Mouse (Mus musculus) T-helper 1 cell (primary cell): Measurements from ENCODE around the gene Acoxl.

Source experiments
- in situ Hi-C: fragments of 300-600 bp; cut with MboI, MseI; formaldehyde crosslinking; loops from one replicate; pipeline ENCODE4 v1.15.1; 2025; ENCODE audit warnings: high pct_unique_total_duplicates

Acoxl gene

DNA sequence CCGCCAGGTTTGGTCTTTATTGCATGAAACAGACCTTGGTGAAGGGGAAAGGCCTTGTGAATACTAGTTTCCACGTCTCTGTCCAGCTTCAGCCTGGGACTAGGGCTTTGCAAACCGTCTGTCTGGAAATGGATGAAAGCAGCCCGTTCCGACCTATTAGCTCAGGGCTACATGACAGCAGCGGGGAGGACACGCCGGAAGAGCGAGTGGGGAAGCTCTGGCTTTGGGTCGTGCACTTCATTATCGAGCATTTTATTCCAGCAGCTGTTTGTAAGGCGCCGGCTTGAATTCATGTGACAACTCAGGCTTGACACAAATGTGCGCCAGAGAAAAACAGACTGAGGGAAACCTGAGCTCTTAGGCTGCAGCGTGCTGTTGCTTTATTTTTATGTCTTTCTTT, 301.1 kb downstream of the Acoxl start:
- in situ Hi-C loops: no loop called here

DNA sequence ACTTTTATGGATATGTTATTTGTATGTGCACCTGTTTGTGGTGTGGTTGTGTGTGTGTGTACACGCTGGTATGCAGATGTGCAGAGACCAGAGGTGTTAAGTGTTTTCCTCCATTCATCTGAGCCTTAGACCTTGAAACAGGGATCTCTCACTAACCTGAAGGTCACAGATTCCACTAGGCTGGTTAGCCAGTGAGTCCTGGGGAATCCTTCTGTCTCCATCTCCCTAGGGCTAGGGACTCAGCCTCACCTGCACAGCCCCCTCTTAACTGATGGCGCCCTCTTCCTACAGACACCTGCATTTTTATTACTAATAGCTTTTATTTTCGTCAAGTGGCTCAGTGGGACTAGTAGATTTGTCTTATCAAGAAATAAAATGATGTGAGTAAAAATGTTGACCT, 301.5 kb downstream of the Acoxl start:
- in situ Hi-C loops: no loop called here

DNA sequence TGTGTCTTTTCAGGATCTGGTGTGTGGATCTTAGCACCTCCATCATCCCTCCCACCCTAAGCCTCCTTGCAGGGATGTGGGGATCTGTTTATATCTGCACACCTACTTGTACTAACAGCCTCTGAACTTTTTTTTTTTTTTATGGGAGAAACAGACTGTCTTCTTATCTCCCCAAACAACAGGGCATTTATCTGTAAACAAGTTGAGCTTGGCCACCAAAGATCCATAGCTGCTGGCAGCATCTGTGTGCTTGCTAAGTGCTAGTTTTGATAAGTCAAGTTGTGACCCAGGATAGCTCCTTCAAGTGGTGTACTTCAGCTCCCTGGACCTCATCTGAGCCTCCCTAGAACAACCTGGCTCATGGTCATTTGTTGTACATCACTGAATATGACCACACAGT, 305.3 kb downstream of the Acoxl start:
- in situ Hi-C loops: no loop called here

DNA sequence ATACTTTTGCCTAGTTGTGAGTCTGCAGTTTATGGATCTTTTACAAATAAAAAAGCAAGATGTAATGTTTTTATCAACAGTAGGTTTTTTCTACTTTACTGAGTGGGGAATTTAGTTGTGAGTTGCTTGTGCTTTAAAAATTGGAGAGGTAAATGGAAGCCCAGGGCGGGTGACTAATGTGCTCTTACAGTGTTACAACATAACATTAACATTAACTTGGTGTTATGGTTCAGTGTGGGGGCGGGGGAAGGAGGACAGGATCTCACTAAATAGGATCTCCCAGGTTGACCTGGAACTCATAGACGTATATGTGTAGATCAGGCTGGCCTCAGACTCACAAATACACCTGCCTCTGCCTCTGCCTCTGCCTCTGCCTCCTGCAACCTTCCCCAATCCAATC, 306.8 kb downstream of the Acoxl start:
- in situ Hi-C loops: no loop called here

DNA sequence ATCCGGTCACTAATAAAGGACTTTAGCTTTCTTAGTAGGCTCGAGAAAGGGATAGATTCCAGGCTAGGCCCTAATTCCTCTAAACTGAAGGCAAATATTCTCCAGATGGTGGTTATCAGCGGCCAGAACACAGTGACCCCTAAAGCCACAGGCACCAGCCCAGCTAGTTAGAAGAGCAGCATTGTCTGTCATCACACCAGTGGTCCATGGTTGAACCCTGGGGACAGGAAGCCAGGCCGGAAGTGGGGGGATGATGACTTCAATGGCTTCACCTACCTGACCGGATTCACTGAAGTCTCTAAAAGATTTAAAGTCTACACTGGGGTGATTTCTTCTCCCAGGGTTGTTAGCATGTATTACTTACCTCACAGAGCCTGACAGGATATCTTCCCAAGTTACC, 310.9 kb downstream of the Acoxl start:
- in situ Hi-C loops: no loop called here

DNA sequence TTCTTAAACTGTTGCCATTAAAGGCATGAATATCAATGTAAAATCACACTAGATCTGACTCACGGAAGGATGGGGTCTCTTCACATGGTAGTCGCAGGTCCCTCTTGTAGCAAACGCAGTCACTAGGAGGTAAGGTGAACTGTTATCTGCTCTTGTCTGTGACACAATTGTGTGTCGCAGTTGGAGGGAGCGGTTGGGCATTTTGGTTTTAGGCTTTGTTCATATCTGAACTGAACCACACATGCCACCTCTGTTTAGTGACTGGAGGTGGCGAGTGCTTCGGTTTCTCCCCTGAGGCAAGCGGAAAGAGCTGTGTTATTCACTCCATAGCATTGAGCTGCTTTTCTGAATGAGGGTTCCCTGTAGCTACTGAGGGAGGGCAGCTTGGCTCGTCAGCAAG, 313.5 kb downstream of the Acoxl start:
- in situ Hi-C loops: no loop called here

DNA sequence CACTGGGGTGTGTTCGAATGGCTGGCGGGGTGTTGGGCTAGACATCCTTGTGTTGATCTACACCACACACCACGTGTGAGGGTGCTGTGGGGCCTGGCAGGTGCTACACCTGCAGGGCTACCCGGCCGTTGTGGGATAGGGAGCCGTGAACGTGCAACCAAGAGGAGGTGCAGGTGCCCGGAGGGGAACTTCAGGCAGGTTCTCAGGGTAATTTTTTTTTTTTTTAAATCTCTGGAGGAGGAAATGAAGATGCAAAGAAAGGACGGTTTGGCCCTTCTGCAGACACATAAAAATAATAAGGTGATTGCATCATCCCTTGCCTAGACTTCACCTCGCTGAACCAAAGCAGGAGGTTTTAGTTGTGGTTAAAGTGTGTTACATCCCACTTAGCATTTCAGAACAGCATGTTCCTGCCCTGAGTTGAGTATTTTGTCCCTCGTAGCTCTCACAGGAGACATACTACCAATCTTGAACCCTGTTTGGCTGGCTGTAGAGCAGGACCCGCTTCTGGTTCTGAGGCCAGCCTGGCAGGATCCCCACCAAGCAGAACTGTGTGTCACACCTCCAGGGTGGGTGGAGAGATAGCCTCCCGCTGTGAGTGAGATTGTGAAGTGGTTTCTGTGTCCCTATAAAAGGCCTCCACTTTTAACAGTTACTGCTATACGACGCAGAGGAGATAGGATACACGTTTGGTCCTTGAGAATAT, 314.3 kb downstream of the Acoxl start:
- in situ Hi-C loops: no loop called here

DNA sequence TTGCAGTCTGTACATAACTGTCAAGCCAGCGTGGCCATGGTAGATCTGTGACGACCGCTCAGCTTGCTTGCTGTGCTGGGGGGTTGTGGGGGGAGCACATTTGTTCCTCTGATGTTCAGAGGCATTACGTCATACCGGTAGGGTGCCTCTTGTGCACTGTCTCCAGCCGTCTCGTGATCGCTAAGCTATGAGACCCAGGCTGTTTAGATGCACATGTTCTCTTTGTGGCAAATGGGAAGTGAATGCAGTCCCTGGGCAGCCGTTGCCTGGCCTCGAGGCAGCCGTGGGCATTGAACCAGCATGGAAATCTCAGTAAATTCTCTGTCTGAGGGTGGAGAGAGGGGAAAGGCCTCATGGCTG, 314.9 kb downstream of the Acoxl start:
- in situ Hi-C loops: no loop called here

DNA sequence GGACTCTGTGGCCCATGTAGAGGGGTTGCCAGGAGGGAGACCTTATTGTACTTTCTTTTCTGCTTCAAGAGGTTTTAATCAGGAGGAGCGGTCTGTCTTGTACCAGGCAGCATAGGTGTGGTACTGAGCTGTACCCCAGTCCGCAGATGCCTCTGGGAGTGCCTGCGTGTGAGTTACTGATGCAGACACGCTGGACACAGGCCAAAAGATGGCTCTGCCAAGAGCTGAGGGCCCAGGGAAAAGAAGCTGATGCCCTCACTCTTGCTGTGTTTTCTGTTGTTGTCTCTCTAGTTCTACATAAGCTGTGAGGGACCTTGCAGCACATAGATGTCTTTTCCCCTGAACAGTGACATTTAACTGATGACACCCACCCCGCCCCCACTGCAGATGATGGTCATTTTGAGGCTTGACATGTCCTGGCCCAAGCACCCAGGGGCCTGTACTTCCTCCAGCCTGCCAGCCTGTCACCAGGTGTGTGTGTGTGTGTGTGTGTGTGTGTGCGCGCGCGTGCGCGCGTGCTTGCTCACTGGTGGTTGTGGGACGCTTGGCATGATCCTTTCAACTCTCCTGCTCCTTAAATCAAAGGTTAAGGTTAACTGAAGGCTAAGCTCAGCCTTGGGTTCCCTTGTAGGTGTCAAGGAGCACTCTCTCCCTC, 316.9 kb downstream of the Acoxl start:
- in situ Hi-C loops: no loop called here

DNA sequence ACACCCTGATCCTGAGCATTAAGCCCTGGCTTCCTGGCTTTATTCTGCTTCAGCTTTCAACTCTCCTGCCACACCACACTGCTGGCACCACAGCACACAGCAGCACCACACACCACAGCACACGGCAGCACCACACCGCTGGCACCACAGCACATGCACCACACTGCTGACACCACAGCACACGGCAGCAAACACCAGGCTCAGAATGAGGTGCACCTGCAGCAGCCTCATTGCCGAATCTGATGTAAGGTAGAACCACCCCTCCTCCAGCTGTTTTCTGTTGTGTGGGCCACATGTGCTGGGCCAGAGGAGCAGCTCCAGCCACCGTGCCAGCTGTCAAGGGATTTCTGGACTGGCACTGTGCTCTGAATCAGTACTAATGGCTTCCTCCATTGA, 317.4 kb downstream of the Acoxl start:
- in situ Hi-C loops: no loop called here

DNA sequence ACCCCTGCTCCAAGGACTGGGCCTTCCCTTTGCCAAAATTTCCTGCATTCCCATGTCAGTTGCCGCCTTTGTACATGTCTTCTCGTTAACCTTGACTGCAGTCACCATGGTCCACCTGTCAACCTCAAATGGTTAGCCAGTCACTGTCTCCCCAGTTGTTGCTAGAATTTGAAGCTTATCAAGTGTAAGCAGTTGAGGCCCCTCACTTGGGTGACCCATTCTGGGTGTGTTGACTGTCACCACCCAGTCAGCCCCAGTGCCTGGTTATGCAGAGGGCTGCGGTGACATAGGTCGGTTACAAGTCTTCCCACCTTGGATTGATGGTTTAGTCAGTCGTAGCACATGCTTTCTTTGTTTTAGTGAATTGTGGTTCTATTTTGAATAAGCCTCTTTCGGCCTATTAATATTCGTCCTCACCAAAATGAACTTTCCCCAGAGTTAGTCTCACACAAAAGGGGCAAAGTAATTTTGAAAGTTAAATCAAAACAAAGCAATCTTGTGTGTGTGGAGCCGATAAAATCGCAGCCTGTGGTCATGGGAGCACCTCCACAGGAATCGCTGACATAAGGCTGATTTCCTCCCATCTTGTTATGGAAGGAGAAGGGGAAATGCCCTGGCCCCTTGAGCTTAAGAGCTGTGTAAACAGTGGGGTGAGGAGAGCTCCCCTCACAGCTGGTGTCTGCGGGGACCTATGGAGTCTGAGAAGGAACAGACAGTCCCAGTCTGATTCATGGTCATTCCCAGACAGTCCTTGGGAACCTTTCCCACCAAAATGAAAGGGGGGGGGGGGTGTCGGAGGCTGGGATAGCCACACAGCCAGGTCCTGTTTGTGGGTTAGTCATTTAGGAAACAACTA, 318.1 kb downstream of the Acoxl start:
- in situ Hi-C loops: no loop called here

DNA sequence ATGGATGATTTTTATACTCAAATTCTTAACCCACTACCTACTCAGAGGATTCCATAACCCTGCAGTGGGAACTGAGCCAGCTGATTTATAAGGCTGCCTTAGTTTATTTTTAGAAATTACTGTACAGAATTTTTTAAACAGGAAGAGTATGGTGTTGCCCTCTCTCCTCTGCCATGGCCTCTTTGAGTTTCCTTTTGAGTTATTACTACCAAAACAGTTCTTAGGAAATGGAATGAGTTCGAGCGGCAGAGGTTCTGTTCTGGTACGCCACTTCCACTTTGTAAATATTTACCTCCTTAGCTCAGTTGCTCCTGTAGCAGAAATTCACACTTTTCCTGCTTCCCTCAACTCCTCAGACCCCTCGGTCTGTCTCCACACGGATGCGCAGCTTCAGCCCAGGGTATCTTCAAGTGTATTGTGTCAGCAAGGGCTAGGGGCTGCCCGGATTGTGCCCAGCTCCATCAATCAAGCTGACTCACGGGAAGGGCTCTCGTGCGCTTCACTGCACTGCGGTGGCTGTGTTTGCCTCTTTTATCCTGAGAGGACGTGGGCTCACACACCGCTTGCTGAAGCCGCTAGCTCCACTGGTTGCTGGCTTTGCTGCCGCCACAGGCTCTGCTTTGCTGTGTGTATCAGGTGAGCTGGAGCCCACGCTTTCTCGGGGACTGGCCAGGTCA, 320.2 kb downstream of the Acoxl start:
- in situ Hi-C loops: no loop called here

DNA sequence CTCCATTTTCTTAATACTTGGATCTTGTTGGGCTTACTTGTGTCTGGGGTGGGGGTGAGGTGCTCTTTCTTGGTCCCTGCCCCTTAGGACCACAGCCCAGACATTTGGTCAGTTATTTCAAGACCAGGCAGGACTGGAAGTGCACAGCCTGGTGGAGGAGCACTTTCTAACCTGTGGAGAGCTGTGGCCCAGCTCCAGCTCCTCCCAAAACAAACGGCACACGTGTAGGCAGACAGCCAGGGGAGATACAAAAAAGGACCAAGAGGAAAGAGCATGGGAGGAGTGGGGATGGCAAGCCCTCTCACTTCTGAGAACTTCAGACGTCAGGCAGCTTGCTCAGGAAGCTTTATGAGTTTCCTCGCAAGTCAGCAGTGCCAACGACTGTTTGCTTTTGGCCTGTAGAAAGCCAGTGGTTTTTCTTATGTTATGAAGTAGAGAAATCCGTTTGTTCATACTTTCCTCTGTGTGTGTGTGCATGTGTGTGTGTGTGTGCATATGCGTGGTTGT, 321.0 kb downstream of the Acoxl start:
- in situ Hi-C loops: no loop called here

DNA sequence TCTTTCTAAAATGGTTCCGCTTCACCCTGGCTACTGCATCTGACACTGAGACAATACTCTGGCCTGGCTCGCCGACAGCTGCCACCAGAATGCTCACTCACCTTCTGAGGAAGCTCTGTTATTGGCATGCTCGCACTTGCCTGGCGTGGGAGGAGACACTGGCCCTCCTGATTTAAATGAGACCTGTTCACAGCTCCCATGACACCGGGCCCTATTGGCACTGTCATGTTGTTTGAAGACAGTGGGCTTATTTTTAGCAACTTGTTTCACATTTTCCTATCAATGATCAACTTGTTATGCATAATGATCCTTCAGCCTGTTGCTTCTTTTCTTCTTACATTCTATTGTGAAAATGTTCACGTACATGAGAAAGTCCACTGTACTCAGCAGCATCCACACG, 324.5 kb downstream of the Acoxl start:
- in situ Hi-C loops: no loop called here

DNA sequence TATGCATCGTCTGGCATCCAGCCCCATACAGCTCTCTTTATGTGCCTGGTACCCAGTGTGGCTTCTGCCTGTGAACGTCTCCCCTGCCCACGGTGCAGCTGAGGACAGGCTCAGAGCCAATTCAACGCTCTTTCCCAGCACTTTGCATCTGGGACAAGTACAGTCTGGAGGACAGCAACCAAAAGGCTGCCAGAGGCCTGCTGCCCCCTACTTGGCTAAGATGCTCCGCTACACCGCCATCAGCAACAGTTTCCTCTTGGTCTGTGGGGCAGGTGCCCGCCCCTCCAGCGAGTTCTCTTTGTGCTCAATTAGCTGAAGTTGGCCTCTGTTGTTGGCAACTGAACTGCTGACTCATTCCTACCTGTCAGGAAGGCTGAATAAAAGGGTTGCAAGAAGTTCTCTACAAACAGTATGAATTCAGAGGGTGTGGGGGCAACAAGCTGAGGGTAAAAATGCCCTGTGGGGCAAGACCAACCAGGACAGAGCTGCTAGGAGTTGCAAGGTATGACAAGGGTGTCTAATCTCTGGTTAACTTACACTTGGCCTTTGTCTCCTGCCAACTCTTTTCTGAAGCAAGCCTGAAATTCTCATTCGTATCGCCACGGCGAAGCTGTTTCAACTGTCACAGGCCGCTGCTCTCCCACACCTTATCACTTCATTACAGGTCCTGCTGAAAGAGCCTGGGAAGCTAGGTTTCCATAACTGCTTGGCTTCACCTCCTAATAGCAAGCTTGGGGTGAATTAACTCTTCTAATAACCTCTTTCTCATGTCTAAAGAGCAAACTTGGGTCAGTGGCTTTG, 328.1 kb downstream of the Acoxl start:
- in situ Hi-C loops: no loop called here

DNA sequence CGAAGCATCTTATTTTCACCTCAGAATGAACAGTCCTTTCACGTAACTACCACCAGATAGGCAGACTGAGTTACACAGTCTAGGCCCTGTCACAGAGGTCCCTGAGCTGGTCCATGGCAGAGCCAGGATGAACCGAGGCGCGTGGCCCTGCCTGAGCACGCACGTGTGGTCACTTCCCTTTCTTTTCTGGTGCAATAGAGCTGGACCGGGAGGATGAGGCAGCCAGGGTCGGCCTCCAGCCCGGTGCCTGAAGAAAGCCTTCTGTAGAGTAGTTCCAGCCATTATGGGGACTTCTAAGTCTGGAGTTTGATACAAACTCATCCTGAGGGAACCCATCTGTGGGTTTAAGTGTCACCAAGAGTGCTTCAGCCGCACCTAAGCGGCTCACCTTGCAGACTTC, 329.3 kb downstream of the Acoxl start:
- in situ Hi-C loops: no loop called here

DNA sequence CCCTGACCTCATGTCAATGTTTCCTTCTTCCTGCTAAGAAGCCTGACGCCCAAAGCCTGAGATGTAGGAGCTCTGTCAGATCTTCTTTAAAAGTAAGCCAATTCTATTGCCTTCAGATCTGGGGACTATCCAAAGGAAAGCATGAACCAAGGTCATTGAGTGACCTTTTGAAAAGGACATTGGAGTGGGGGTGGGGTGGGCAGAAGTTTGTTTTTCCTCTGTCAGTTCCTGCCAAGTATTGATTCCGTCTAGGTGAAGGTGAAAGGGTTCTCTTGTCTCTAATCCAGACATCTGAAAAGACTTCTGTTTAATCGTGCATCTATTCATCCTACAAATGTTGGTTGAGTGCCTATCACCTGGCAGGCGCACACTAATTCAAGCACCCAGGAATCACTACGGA, 330.8 kb downstream of the Acoxl start:
- in situ Hi-C loops: no loop called here

DNA sequence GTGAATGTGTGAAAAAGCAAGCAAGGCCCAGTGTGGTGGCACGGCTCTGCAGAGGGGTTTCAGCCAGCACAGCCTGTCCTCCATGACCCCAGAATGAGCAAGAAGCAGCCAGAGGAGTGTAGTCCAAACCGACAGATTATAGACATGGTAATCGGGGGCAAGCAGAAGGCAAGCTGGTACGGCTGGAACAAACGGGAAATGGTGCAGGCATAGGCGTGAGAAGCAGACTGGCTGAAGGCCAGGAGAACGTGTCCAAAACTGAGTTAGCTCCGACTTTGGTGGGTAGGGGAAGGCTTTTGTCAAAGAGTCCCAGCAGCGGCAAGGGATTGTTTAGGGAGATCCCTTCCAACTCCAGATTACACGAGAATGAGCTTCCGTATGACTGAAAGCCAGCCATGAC, 331.3 kb downstream of the Acoxl start:
- in situ Hi-C loops: no loop called here

DNA sequence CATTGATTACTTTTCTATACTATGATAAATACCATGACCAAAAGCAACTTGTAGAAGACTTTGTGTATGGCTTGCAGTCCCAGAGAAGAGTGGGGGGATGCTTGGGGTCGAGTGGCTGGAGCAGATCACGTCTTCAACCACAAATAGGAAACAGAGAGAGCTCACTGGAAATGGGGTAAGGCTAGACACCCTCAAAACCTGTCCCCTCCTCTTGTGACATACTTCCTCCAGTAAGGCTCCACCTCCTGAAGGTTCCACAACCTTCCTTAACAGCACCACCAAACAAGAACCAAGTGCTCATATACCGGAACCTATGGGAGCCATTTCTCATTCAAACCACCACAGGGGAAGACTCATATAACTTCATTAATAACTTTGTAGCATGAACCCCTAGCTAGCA, 331.9 kb downstream of the Acoxl start:
- in situ Hi-C loops: no loop called here

DNA sequence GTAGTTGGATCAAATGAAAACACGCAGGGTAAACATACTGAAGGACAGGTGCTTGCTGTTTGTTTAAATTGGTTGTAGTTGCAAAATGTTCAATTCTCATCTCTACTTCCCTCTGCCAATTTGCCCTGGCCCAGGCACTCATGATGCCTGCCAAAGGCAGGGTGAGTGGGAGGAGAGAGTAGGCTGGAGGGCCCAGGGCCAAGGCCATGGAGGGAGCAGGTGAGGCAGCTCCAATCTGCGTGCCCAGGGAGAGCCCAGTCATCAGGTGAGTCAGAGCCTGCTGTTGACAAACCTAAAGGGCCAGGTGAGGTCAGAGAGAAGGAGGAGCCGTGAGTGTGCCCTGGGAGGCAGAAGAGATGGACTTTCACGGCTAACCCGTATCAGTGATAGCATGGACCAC, 333.6 kb downstream of the Acoxl start:
- in situ Hi-C loops: no loop called here
